Mouse (Mus musculus): ENCODE data around the gene Ncapd2. TPM values are rescaled to one million over a fixed set of nuclear protein-coding genes. Genes with fewer than 3 reads are reported as not detected.
"Not testable (repeated sequence)": the region's sequence is repeated elsewhere in the genome, so short reads cannot be mapped to it uniquely, and the experiment has no call there.

Ncapd2 gene
- polyA plus RNA-seq, 1 experiment = 9.2 TPM

DNA sequence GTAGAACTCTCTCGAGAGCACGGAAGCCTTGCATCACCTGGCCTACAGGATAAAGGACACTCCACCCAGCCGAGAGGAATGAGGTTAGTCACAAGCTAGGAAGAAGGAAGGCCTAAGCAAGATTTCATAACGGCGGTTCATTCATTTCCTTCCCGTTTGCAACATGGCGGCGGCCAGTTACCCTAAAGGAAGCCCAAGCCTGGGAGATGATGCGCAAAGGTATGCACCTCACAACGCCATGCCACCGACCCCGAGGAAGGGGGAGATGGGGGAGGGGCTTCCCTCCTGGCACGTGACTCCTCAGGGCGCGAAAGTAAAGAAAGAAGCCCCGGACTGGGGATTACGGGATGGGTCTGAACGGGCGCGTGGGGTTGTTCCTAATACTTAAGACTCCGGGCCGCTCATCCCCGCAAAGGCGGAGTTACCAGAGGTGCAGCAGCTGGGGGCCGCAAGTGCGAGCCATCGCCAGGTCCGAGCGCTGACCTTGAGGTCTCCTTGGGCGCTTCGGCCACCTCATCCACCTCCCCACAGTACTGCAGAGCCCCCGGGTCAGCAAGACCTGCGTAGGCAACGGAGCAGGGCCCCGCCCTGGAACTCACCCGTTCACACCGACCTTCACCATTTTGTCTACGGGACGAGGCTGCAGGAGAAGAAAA is 26.7 kb downstream of the Ncapd2 start:
- Histone ChIP-seq H3K4me1 (ENCODE audit: control insufficient read depth, insufficient read depth, insufficient read length, low read length) (no peaks in the 10 kb centered on the region), H3K4me3 (ENCODE audit: insufficient read depth, low read depth, low read length) (peak overlapping the region; percentile 92), H3K27ac (replicated peaks; ENCODE audit: low read depth, low read length) (peak overlapping the region; percentile 91)

DNA sequence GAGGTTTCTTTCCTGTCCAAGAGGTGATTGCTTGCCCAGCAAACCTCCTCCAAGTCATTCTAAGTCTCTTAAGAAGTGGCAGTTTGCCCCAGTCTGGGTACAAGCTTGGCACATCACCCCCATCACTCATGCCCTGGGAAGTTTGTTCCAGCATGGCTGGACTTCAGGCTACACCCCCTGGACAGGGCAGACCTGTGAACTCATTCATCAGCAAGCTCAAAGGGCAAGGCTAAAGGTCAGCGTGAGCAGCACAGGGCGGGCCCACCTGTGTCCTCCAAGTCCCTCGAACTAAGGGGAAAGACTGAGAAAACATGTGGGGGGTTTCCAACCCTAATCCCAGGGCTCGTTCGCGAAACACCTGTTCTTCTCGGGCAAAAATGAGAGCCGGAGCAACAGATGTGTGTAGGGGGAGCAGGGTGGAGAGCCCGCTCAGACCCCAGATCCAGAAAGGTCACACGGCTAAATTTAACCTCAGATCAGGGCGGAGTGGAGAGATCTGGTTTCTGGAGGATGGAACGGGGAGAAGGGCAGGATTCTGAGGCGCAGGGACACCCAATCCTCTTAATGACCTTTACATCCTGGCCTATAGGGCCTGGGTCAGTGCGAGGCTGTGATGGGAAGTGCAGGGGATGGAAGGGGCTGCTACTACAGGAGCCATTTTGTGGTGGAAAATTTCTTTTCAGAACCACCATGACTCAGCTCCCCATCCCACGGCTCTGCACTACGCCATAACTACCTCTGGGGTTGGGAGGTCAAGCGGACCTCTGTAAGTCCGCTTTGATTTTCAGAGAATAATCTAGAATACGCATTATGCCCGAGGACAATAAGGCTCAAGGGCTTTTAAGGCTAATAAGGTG is 27.5 kb downstream of the Ncapd2 start:
- no peaks in the 10 kb centered on the region for H3K4me1 ChIP-seq (ENCODE audit: control insufficient read depth, insufficient read depth, insufficient read length, low read length)

DNA sequence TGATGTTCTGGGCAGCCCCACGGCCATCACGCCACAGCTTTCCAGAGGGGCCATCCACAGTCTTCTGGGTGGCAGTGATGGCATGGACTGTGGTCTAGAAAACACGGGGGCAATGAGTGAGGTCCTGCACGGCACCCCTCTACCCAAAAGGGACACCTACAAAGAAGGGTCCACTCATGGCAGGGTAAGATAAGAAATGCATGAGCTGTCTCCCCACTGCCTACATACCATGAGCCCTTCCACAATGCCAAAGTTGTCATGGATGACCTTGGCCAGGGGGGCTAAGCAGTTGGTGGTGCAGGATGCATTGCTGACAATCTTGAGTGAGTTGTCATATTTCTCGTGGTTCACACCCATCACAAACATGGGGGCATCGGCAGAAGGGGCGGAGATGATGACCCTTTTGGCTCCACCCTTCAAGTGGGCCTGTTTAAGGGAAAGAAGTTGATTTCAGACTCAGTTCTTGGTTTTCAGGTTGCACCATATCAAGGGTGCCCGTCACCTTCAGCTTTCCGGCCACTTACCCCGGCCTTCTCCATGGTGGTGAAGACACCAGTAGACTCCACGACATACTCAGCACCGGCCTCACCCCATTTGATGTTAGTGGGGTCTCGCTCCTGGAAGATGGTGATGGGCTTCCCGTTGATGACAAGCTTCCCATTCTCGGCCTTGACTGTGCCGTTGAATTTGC is 28.7 kb downstream of the Ncapd2 start:
- H3K4me3 ChIP-seq (ENCODE audit: insufficient read depth, low read depth, low read length); H3K4me1 ChIP-seq (ENCODE audit: control insufficient read depth, insufficient read depth, insufficient read length, low read length); H3K27ac ChIP-seq (replicated peaks; ENCODE audit: low read depth, low read length): not testable (repeated sequence)

More for the DNA sequence above, 27.5 kb downstream of the Ncapd2 start:
- Histone ChIP-seq H3K4me3 (ENCODE audit: insufficient read depth, low read depth, low read length) (peak overlapping the region; percentile 92), H3K27ac (replicated peaks; ENCODE audit: low read depth, low read length) (peak overlapping the region; percentile 91)

DNA sequence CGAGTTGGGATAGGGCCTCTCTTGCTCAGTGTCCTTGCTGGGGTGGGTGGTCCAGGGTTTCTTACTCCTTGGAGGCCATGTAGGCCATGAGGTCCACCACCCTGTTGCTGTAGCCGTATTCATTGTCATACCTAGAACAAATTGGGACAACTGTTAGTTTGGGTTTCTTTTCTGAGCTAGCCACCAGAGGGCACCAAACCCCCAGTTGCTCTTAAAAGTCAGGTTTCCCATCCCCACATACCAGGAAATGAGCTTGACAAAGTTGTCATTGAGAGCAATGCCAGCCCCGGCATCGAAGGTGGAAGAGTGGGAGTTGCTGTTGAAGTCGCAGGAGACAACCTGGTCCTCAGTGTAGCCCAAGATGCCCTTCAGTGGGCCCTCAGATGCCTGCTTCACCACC is 29.5 kb downstream of the Ncapd2 start:
- 0 out of 2 replicates have a peak overlapping the region, but pooled peaks have one; percentile 1 for H3K4me3 ChIP-seq (ENCODE audit: insufficient read depth, low read depth, low read length)
- not testable (repeated sequence) for H3K4me1 ChIP-seq (ENCODE audit: control insufficient read depth, insufficient read depth, insufficient read length, low read length); H3K27ac ChIP-seq (replicated peaks; ENCODE audit: low read depth, low read length)

DNA sequence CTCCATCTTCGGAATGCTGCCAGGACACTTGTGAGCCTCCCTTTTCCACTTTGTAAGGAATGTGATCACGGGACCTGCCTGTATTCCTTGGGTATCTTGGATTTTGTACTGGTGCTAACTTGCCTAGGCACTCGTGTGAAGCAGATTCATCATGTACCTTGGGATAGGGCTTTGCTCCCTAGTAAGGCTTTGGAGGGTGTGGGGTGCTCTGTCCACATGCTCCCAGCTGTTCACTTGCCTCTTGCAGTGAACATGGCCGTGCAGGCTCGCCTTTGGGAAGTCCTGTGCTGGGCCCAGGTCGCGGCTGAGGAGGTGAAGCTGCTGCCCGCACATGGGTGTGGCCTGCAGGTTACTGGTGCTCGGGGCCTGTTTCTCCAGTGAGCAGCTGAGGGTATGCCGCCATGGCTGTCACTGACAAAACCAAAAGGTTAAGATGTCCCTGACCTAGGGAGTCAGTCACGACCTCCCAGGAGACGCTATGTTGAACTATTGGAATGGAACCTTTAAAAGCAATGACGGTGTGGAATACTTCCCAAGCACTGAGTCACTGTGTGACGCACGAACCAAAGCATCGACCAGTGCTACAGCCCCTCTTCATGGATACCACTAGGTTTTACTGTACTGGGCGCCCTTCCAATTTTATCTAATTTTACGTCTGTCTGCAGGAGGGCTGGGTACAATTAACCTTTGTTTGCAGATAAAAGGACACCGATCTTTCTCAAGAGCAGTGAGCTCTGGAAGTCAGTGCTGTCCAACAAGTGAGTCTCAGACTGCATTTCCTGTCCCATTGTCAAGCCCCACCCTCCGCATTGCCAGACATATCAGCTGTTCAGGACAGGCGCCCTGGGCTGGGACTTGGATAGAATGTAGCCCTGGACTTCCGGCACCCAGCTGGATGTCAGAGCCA is 30.4 kb downstream of the Ncapd2 start:
- peak overlapping the region; percentile 32 for H3K27ac ChIP-seq (replicated peaks; ENCODE audit: low read depth, low read length)
- H3K4me1 ChIP-seq (ENCODE audit: control insufficient read depth, insufficient read depth, insufficient read length, low read length) = no peaks in the 10 kb centered on the region
- peak overlapping the region; percentile 9; the same call in 1 of the 2 replicates for H3K4me3 ChIP-seq (ENCODE audit: insufficient read depth, low read depth, low read length)

DNA sequence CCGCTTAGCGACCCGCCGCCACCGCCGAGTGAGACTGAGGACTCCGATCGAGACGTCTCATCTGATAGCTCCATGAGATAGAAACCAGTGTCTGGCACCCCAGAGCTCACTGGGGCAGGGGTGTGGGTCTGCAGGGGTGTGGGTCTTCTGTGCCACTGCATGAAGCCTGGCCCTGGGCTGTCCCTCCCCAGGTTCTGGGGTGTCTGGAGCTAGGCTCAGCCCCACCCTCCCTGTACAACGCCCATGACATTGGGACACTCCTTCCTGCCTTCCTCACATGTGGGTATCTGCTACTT is 31.0 kb downstream of the Ncapd2 start:
- H3K4me1 ChIP-seq (ENCODE audit: control insufficient read depth, insufficient read depth, insufficient read length, low read length) = no peaks in the 10 kb centered on the region
- H3K4me3 ChIP-seq (ENCODE audit: insufficient read depth, low read depth, low read length) = no peak overlapping the region
- H3K27ac ChIP-seq (replicated peaks; ENCODE audit: low read depth, low read length) = peak overlapping the region; percentile 32; the same call in 1 of the 2 replicates

DNA sequence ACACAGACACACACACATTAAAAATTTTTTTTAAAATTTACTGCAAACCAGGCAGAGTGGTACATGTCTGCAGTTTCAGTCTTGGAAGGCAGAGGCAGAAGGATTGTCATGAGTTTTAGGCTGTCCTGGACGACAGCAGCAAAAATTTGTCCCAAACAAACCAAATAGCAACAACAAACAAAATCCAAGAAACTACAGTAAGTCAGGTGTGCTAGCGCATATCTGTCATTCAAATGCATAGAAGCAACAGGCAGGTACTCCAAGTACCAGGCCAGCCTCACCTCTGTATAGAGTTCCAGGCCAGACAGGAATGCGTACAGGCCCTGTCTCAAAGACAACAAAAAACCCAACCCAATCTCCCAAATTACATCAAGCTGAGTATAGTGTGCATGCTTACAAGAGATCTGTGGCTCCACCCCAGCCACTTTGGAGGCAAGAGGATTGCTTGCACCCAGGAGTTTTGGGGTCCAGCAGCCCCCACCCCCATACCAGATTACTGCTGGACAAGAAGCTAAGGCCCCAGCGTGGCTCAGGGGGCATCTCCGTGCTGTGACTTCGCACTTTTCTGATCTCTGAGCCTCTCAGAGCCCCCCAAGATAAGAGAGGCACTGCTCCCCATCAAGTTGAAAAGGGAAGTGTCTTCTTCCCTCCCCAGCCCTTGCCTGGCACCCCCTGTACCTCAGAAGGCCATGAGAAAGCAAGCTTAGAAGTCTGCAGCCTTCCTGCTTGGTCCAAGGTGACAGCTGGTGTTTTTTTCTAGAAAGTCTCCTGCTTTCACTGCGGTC is 31.5 kb downstream of the Ncapd2 start:
- Histone ChIP-seq H3K4me1 (ENCODE audit: control insufficient read depth, insufficient read depth, insufficient read length, low read length) (no peaks in the 10 kb centered on the region), H3K27ac (replicated peaks; ENCODE audit: low read depth, low read length) (no peak overlapping the region), H3K4me3 (ENCODE audit: insufficient read depth, low read depth, low read length) (no peak overlapping the region)

DNA sequence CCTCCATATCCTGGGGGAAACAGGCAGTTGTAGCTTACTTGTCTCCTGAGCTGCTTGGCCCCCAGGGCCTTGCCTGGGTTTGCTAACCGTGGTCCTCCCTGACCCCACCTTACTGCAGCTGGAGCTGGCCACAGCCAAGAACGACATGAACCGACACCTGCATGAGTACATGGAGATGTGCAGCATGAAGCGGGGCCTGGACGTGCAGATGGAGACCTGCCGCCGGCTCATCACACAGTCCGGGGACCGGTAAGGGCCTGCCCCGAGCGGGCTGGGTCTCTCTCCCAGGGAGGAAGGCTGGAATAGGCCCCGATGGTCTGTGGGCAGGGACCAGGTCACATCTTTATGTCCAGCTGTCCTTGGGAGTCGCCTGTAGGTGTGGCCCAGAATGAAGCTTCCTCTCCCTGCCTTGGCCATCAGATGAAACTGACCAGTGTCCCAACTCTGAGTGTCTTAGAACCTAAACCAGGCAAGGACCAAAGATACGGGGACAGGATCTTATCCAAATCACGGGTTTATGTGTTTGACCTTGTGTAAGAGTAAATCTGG is 32.5 kb downstream of the Ncapd2 start:
- Histone ChIP-seq H3K4me1 (ENCODE audit: control insufficient read depth, insufficient read depth, insufficient read length, low read length) (no peaks in the 10 kb centered on the region), H3K4me3 (ENCODE audit: insufficient read depth, low read depth, low read length) (no peak overlapping the region), H3K27ac (replicated peaks; ENCODE audit: low read depth, low read length) (no peak overlapping the region)

DNA sequence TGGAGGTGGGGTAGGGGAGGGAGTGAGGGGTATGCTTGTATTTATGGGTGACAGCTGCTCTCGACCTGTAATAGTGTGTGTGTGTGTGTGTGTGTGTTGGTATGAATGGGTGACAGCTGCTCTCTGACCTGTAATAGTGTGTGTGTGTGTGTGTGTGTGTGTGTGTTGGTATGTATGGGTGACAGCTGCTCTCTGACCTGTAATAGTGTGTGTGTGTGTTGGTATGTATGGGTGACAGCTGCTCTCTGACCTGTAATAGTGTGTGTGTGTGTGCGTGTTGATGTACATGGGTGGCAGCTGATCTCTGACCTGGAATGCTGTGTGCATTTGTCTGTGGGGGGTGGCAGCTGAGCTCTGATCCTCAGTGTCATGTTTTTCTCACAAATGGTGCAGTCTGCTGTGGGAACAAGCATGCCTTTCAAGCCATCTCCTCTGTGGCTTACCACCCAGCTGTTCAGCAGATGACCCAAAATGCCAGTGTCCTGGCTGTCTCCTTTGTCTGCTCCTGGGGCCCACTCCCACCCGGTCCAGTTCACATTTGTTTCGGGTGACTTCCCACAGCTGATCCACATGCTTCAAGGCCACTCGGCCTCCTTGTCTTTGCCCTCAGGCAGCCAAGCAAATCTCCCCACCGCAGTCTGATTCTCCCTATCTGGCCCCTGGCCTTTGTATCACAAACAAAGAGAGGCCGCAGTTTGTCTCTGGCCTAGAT is 34.4 kb downstream of the Ncapd2 start:
- Histone ChIP-seq H3K4me1 (ENCODE audit: control insufficient read depth, insufficient read depth, insufficient read length, low read length) (no peaks in the 10 kb centered on the region), H3K4me3 (ENCODE audit: insufficient read depth, low read depth, low read length) (no peak overlapping the region), H3K27ac (replicated peaks; ENCODE audit: low read depth, low read length) (no peak overlapping the region)

DNA sequence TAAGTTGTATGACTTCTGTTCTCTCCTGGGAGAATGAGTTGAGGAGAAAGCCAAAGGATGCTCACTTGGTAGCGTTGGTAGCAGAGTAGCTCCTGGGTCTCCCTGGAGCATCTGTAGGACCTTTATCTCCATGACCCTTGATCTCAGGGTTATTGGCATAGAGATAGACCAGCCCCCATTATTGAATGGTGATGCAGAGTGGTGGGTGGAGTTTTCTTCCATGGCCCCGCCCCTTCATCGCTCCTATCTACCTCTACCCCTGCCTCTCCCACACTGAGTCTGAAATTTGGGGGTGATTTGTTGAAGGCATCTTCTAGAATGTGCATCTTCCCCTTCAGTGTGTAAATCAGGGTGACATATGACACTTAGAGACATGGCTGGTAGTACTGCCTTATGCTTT is 35.0 kb downstream of the Ncapd2 start:
- no peaks in the 10 kb centered on the region for H3K4me1 ChIP-seq (ENCODE audit: control insufficient read depth, insufficient read depth, insufficient read length, low read length)
- no peak overlapping the region for H3K4me3 ChIP-seq (ENCODE audit: insufficient read depth, low read depth, low read length)
- no peak overlapping the region for H3K27ac ChIP-seq (replicated peaks; ENCODE audit: low read depth, low read length)

DNA sequence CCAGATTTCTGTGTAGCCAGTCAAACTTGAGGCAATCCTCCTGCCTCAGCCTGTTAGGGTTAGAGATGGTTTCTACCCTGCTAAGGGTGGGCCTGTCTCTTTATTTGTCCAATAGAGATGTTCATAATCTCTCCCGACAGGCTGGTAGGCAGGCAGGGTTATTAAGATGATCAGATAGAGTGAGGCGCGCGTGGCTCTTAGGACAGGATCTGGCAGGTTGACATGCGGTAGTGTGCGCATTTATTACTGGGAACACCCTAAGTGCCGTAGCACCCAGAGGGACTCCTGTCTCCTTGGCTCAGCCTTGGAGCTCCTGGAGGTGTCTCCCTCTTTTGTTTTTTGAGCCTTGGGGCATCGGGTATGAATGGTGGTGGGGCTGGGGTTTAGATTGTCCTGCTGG is 36.2 kb downstream of the Ncapd2 start:
- Histone ChIP-seq H3K4me1 (ENCODE audit: control insufficient read depth, insufficient read depth, insufficient read length, low read length) (no peaks in the 10 kb centered on the region), H3K27ac (replicated peaks; ENCODE audit: low read depth, low read length) (no peak overlapping the region)

DNA sequence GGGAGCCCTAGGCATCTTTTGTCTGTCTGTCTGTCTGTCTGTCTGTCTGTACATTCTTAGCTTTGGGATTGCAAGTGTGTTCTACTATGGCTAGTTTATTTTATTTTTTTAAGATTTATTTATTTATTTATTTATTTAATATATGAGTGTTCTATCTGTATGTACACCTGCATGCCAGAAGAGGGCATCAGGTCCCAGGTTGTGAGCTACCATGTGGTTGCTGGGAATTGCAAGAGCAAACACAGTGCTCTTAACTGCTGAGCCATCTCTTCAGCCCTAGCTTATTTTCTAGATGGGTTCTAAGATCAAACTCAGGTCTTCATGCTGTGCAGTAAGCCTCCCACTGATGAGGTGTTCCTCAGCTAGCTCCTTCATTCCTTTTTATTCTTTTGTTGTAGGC is 37.0 kb downstream of the Ncapd2 start:
- H3K4me1 ChIP-seq (ENCODE audit: control insufficient read depth, insufficient read depth, insufficient read length, low read length) = peaks cover 3% of the 10 kb centered on the region
- no peak overlapping the region for H3K27ac ChIP-seq (replicated peaks; ENCODE audit: low read depth, low read length)
- H3K4me3 ChIP-seq (ENCODE audit: insufficient read depth, low read depth, low read length) = no peak overlapping the region

More for the DNA sequence above, 36.2 kb downstream of the Ncapd2 start:
- H3K4me3 ChIP-seq (ENCODE audit: insufficient read depth, low read depth, low read length) = no peak overlapping the region

DNA sequence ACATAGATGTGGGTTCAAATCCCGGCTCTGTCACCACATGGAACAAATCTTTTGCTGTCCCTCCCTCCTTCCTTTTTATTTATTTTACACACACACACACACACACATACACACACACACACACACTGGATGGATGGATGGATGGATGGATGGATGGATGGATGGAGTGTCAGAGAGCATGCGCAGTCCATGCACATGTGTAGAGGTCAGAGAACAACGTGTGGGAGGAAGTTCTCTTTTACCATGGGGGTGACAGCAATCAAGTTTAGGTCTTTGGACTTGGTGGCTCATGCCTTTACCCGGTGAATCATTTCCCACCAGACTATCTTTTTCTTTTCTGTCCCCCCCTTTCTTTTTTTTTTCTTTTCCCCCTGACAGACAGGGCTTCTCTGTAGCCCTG is 37.8 kb downstream of the Ncapd2 start:
- Histone ChIP-seq H3K27ac (replicated peaks; ENCODE audit: low read depth, low read length) (no peak overlapping the region), H3K4me3 (ENCODE audit: insufficient read depth, low read depth, low read length) (no peak overlapping the region), H3K4me1 (ENCODE audit: control insufficient read depth, insufficient read depth, insufficient read length, low read length) (peaks cover 12% of the 10 kb centered on the region)

Measured in brown adipose tissue, adult 24 weeks (tissue).